Mouse (Mus musculus): ENCODE measurements around the gene Cyp1b1.

DNA sequence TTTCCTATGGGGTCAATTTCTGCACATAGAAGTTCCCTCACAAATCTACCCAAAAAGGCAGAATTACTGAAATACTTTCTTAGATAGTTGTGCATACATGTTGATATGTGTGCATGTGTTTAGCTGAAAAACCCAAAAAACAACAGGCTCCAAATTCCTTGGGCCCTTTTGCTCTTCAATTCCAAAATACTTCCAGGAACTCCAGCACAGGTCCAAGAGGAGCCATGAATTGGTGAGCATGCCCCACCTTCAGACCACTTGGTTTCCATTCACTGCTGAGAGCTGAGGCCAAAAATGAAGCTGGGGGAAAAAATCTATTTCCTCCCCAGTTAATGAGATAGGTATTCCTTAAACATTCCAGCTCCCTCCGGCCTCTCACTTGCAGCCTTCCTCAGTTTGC is 5.1 kb downstream of the Cyp1b1 start:
- TF ChIP-seq CTCF (conservative IDR thresholded peaks at IDR 0.05; ENCODE audit: low read length), result no peak
- TF ChIP-seq NANOG (IDR thresholded peaks at IDR 0.05; ENCODE audit: borderline replicate concordance, low read length), result no peak
